Mouse (Mus musculus) kidney, embryonic 16.5 days (tissue): ENCODE data around the gene Arhgap18. TPM values are rescaled to one million over a fixed set of nuclear protein-coding genes. Genes with fewer than 3 reads are reported as not detected.
A peak's percentile ranks its signal among the peaks of the same experiment; 100 is the strongest.

Source experiments
- ATAC-seq: fragments of 200-750 bp; cut with Nextera tagmentation; 2 replicates; pipeline ENCODE4 v1.8.0; 2017; ENCODE audit warnings: moderate TSS enrichment; ENCODE audit not compliant: low FRiP score, low TSS enrichment
- H3K27ac ChIP-seq: fragments of 300-500 bp; sonication (generic); 2 replicates; pipeline ENCODE4 v1.5.1; 2014; ENCODE audit warnings: low read length
- H3K27me3 ChIP-seq: fragments of 300-500 bp; sonication (generic); 2 replicates; pipeline ENCODE4 v1.6.1; 2014; ENCODE audit warnings: low read length, control low read depth, mixed read lengths; ENCODE audit not compliant: insufficient read depth
- H3K36me3 ChIP-seq: fragments of 300-500 bp; sonication (generic); 2 replicates; pipeline ENCODE4 v1.6.1; 2014; ENCODE audit warnings: low read length, control low read depth, mixed read lengths; ENCODE audit not compliant: insufficient read depth
- H3K4me1 ChIP-seq: fragments of 300-500 bp; sonication (generic); 2 replicates; pipeline ENCODE4 v1.6.1; 2014; ENCODE audit warnings: low read length, control low read depth, mixed read lengths; ENCODE audit not compliant: insufficient read depth
- H3K4me2 ChIP-seq: fragments of 300-500 bp; sonication (generic); replicated peaks from 2 replicates; pipeline ENCODE4 v1.6.1; 2014; ENCODE audit warnings: low read depth, low read length
- H3K4me3 ChIP-seq: fragments of 300-500 bp; sonication (generic); 2 replicates; pipeline ENCODE4 v1.5.1; 2014; ENCODE audit warnings: mild to moderate bottlenecking, low read length
- H3K9ac ChIP-seq: fragments of 300-500 bp; sonication (generic); replicated peaks from 2 replicates; pipeline ENCODE4 v1.6.1; 2014; ENCODE audit warnings: low read length
- H3K9me3 ChIP-seq: fragments of 300-500 bp; sonication (generic); 2 replicates; pipeline ENCODE4 v1.6.1; 2016; ENCODE audit warnings: low read length, control low read depth
- WGBS: fragments of 180-500 bp; shearing (Covaris S2); extraction: QIAGEN DNeasy Blood & Tissue Kit; methylation state at CpG from one replicate; pipeline ENCODE4 v1.1.7; 2014; 5-methylcytosine and 5-hydroxymethylcytosine counted together
- polyA plus RNA-seq: library from polyadenylated mRNA; unstranded; fragments of >200 nt; fragmentation: Nextera tagmentation; extraction: Ambion mirVana; gene quantifications from 2 replicates; pipeline ENCODE4 v1.2.1, GENCODE M21; 2015

The Arhgap18 gene
- polyA plus RNA-seq, 1 experiment from 2014 or later, result 41.5 TPM

DNA sequence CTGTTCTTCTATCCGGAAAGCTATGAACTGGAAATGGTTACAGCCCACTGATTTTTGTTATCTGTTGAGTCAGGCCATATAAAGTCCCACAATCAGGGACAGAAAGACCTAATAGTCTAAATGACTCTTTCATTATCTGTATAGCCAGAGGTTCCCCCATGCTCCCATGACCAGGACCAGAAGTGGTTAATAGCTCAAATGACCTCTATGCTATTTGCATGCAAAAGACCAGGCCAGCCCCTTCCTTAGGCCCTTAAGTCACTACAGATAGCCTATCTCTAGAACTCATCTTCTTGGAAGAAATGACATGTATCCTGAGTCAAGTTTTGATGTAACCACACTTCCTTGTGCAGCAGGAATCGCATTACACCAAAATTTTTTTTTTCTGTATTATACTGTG is 4.0 kb downstream of the Arhgap18 start:
- H3K27me3 ChIP-seq, result no peaks in the 10 kb centered on the region
- no peak overlapping the region for H3K4me3 ChIP-seq
- H3K4me1 ChIP-seq, result 0 out of 2 replicates have a peak, but pooled peaks cover 9% of the 10 kb centered on the region
- ATAC-seq, result no peak
- no peak overlapping the region for H3K9ac ChIP-seq
- H3K36me3 ChIP-seq, result no peaks in the 10 kb centered on the region
- H3K4me2 ChIP-seq, result no peak overlapping the region
- H3K9me3 ChIP-seq, result no peaks in the 10 kb centered on the region
- no peak overlapping the region for H3K27ac ChIP-seq
- WGBS, result 84% methylated on average over 2 of the region's 2 CpGs

DNA sequence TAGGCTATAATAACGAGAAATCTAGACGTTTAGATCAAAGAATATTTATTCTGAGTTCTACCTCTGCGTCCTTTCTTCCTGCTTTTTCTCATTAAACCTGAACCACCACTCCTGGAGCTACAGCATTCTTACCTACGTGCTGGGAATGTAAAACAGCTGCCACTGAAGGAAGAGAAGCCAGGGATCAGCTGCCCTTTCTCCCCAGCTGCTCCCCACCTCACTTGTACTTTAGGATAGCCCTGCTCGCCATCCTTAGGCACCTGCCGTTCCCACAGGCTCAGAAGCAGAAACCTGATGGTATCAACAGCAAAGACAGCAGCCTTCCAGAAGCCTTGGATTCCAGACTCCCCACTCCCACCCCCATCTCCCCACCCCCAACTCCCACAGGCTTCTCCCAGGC is 6.2 kb downstream of the Arhgap18 start:
- Histone ChIP-seq H3K9me3 (no peaks in the 10 kb centered on the region), H3K4me2 (no peak overlapping the region), H3K4me3 (no peak overlapping the region), H3K27me3 (no peaks in the 10 kb centered on the region), H3K36me3 (no peaks in the 10 kb centered on the region), H3K27ac (peak overlapping the region; percentile 71; the same call in 1 of the 2 replicates), H3K4me1 (0 out of 2 replicates have a peak, but pooled peaks cover 5% of the 10 kb centered on the region), H3K9ac (no peak overlapping the region)
- ATAC-seq, result peak; percentile 15; the same call in 1 of the 2 replicates
- 49% methylated on average over 6 of the region's 6 CpGs for WGBS

DNA sequence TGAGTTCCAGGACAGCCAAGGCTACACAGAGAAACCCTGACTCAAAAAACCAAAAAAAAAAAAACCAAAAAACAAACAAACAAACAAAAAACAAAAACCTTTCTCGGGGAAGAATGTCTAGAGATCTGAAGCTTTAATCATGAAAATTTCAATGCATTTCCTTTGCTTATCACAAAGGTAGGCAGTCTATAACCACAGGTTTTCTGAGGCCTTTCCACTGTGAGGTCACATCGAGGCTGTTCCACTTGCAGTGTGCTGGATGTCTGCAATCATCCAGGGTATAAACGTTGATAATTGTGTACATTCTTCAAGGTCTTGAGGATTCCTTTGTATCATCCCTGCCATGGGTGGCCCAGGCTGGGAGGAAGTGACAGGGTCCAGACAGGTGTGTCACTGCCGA is 7.9 kb downstream of the Arhgap18 start:
- 89% methylated on average over 4 of the region's 4 CpGs for WGBS
- no peak for ATAC-seq
- H3K36me3 ChIP-seq, result no peaks in the 10 kb centered on the region
- H3K4me3 ChIP-seq, result no peak overlapping the region
- no peaks in the 10 kb centered on the region for H3K9me3 ChIP-seq
- H3K27ac ChIP-seq, result no peak overlapping the region
- no peaks in the 10 kb centered on the region for H3K27me3 ChIP-seq
- 0 out of 2 replicates have a peak, but pooled peaks cover 5% of the 10 kb centered on the region for H3K4me1 ChIP-seq
- no peak overlapping the region for H3K9ac ChIP-seq
- no peak overlapping the region for H3K4me2 ChIP-seq

DNA sequence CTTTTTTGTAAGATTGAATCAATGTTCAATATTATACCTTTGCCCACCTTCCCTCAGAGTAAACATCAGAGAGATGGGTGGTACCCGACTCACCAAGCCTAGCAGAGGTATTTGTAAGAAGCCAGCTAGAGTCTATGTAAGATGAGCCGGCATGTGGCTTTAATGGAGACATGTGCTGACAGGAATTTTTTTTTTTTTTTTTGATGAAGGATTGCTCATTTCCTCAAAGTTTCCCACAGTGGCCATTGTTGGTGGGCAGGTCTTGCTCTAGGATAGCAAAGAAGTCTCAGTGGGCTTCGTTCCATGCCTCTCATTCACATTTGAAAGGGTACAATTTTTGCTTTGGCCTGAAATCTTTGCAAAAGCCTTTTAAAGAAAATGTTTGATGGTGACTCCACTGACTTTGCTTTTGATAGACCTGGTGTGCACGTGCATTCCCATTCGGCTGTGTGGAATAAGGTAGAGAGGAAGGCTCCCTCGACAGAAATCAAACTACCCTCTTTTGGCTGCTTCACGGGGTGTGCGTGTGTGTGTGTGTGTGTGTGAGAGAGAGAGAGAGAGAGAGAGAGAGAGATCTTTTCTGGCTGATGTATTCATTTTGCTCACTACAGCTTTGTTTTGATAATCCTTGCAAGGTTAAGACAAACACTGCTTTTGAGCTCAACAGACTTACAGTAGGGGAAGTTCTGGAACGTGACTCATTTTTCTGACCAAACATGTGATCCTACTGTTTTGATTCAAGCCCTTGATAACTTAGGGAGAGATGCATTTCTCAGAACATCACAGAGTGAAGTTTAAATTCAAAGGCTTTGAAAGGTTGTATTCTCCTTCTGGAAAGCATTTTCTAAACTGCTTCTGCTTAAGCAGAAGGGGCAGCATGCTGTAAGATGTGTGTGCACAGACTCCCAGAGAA is 9.0 kb downstream of the Arhgap18 start:
- 54% methylated on average over 9 of the region's 9 CpGs for WGBS
- Histone ChIP-seq H3K4me1 (0 out of 2 replicates have a peak, but pooled peaks cover 5% of the 10 kb centered on the region), H3K27ac (no peak overlapping the region), H3K9me3 (no peaks in the 10 kb centered on the region), H3K36me3 (no peaks in the 10 kb centered on the region), H3K4me2 (no peak overlapping the region), H3K27me3 (no peaks in the 10 kb centered on the region), H3K9ac (no peak overlapping the region), H3K4me3 (no peak overlapping the region)
- no peak for ATAC-seq

DNA sequence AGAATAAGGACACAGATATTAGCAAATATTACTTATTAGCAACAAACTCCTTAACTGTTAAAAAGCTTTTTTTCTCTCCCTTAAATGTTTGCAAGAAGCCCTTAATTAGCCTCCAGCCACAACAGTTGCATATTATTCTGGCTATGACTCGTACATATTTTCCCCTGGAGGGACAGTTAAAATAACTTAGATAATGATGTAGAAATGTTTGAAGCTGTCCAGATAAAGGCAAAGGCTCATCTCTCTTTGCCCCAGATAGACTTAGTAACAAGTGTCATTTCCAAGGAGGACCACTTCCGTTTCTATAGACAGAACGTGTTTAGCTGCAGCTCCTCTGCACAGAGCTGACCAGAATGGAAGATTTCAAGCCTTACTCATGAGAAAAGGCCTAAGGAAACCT is 14.0 kb downstream of the Arhgap18 start:
- Histone ChIP-seq H3K27me3 (no peaks in the 10 kb centered on the region), H3K4me3 (no peak overlapping the region), H3K27ac (no peak overlapping the region), H3K36me3 (no peaks in the 10 kb centered on the region), H3K9me3 (no peaks in the 10 kb centered on the region), H3K4me2 (no peak overlapping the region), H3K9ac (no peak overlapping the region), H3K4me1 (no peaks in the 10 kb centered on the region)
- WGBS, result 83% methylated on average over 3 of the region's 3 CpGs
- ATAC-seq, result no peak

DNA sequence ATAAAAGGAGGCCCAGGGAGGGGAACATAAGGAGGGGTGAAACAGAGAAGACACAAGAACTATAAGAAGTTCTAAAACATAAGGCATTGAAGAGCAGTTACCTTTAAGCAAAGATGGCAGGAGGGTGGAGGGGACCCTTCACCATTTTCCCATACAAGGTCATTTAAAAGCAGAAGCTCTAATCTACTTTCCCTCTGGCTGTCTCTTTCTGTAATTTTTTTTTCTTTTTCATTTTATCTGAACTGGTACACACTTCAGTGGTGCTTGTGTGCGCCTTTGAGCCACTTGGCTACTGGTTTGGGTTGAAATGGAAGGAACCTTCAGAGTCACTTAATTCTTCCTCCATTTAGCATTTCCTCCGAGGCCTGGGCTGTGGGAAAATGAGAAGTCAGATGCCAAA is 15.7 kb downstream of the Arhgap18 start:
- Histone ChIP-seq H3K9ac (no peak overlapping the region), H3K36me3 (no peaks in the 10 kb centered on the region), H3K4me1 (peaks cover 5% of the 10 kb centered on the region), H3K27me3 (no peaks in the 10 kb centered on the region), H3K4me2 (no peak overlapping the region), H3K4me3 (no peak overlapping the region), H3K9me3 (no peaks in the 10 kb centered on the region), H3K27ac (no peak overlapping the region)
- WGBS, result 86% methylated on average over 2 of the region's 2 CpGs
- ATAC-seq, result no peak

DNA sequence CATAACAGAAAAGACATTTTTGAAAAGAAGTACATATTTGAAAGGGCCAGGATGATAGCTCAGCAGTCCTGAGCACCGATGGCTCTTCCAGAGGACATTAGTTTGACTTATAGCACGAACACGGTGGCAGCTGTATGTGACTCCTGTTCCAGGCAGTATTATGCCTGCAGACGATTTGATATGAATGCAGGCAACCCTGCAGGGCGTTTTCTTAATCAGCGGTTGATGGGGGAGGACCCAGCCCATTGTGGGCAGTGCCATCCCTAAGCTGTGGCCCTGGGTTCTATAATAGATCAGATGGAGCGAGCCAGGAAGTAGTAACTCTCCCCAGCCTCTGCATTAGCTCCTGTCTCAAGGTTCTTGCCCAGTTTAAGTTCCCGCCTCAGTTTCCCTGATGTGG is 16.8 kb downstream of the Arhgap18 start:
- H3K27me3 ChIP-seq, result no peaks in the 10 kb centered on the region
- H3K4me1 ChIP-seq, result peaks cover 12% of the 10 kb centered on the region
- H3K36me3 ChIP-seq, result no peaks in the 10 kb centered on the region
- WGBS, result 83% methylated on average over 8 of the region's 8 CpGs
- H3K4me3 ChIP-seq, result no peak overlapping the region
- no peak overlapping the region for H3K4me2 ChIP-seq
- no peak overlapping the region for H3K9ac ChIP-seq
- ATAC-seq, result no peak
- no peaks in the 10 kb centered on the region for H3K9me3 ChIP-seq
- no peak overlapping the region for H3K27ac ChIP-seq

DNA sequence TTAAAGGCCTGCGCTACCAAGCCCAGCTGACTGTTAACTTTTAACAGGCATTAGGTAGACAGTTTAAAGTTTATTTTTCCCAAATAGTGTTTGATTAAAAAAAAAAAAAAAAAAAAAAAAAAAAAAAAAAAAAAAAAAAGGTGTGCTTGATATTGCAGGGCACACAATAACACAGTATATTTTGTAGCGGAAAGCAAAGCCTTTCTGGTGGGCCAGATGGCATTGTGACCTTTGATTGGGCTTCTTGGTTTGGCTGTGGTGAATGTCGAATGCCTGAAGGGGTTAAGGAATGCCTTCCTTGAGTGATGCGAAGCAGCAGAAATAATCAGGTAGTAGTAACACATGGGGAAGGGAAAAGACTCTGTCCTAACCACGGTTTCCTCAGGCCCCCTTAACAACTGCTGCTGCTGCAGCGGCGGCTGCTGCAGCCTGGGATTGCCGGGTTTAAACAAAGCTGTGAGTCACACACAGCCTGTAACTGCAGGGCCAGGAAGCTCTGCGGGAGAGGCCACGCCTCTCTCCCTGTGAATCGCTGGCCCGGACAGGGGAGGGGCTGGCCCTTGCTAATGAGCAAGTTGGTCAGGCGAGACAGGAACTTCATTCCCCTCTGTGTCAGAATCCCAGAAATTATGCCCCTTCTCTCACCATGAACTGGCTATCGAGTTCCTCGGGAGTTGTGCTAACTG is 18.9 kb downstream of the Arhgap18 start:
- Histone ChIP-seq H3K4me2 (peak overlapping the region; percentile 59), H3K27ac (peak overlapping the region; percentile 97), H3K4me3 (peak overlapping the region; percentile 52), H3K27me3 (no peaks in the 10 kb centered on the region), H3K36me3 (no peaks in the 10 kb centered on the region), H3K9ac (peak overlapping the region; percentile 66), H3K9me3 (no peaks in the 10 kb centered on the region), H3K4me1 (peaks cover 16% of the 10 kb centered on the region)
- 6% methylated on average over 15 of the region's 15 CpGs for WGBS
- ATAC-seq, result peak; percentile 96

DNA sequence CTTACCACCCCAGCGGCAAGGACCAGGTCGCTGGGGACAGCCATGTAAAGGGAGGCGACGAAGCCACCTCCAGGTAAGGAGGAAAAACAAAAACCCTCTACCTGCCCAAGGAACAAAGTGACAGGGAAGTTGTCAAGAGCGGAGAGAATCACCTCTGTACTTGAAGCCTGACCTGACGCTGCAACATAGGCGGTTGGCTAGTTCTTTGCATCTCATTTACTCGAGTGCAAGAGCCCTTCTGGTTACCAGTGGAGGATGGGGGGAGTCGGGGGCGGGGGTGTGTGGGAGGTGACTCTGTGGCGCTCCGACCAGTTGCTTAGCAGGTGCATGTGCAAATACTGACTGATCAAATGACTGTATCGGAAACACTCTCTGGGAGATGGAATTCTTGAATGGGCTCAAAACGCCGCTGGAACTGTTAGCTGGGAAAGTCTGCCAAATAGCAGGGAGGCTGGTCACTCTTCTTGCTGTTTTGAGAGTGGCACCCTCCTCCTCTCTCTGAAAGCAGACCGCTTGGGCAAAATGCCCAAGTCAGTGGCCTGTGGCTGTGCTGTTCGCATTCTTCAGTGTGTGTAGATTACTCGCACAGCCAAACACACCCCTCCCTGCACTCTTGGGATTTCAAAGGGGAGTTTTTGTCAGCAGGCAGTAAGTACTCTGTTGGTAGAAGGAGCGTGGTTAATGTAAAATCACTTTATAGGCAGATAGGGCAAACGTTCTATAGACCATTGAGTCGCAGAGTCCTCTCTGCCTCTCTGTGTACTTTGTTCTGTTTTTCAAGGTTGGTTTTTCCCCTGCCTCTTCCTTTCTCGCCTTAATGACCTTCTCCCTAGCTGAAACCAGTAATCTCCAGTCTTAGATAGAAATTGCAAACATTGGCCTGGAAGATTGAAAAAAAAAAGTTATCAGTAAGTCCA is 19.7 kb downstream of the Arhgap18 start:
- Histone ChIP-seq H3K9ac (peak overlapping the region; percentile 66), H3K9me3 (no peaks in the 10 kb centered on the region), H3K4me2 (peak overlapping the region; percentile 59), H3K4me1 (peaks cover 19% of the 10 kb centered on the region), H3K27me3 (no peaks in the 10 kb centered on the region), H3K27ac (peak overlapping the region; percentile 97), H3K4me3 (peak overlapping the region; percentile 52), H3K36me3 (no peaks in the 10 kb centered on the region)
- ATAC-seq, result peak; percentile 90
- under 1% methylated on average over 22 of the region's 22 CpGs for WGBS
